Mouse (Mus musculus) heart, adult 2 months (tissue): ENCODE data around the gene Nrap.

Experiments used
- CTCF ChIP-seq: fragments of 200-600 bp; IDR thresholded peaks from 2 replicates; pipeline ENCODE4 v1.8.1; 2022; ENCODE audit warnings: antibody characterized with exemption, mild to moderate bottlenecking, moderate library complexity
- POLR2A ChIP-seq: fragments of 200-500 bp; IDR thresholded peaks from 2 replicates; pipeline ENCODE4 v1.6.1; 2011; ENCODE audit warnings: mild to moderate bottlenecking, low read depth, low read length, control low read depth; ENCODE audit not compliant: insufficient read depth

- TF ChIP-seq CTCF (no peak), POLR2A (no peak)
Measured at GRCm38 (mm10) chr19:56326243-56326855, 63.5 kb downstream of the Nrap start.
